Mouse (Mus musculus) heart, adult 10 weeks (tissue): ENCODE results near the gene Degs1. TPM values are rescaled to one million over a fixed set of nuclear protein-coding genes. Genes with fewer than 3 reads are reported as not detected.

Experiments
- polyA plus RNA-seq: library from polyadenylated mRNA; stranded (reverse); fragments of 350-450 nt; fragmentation: Illumina TruSeq; extraction: RNeasy Lipid Tissue Mini Kit (QIAGEN cat#74804); gene quantifications from one replicate; pipeline ENCODE4 v1.2.3, GENCODE M21; 2014; ENCODE audit warnings: low read depth, low replicate concordance

Degs1 gene
- 62.0 TPM for polyA plus RNA-seq

DNA sequence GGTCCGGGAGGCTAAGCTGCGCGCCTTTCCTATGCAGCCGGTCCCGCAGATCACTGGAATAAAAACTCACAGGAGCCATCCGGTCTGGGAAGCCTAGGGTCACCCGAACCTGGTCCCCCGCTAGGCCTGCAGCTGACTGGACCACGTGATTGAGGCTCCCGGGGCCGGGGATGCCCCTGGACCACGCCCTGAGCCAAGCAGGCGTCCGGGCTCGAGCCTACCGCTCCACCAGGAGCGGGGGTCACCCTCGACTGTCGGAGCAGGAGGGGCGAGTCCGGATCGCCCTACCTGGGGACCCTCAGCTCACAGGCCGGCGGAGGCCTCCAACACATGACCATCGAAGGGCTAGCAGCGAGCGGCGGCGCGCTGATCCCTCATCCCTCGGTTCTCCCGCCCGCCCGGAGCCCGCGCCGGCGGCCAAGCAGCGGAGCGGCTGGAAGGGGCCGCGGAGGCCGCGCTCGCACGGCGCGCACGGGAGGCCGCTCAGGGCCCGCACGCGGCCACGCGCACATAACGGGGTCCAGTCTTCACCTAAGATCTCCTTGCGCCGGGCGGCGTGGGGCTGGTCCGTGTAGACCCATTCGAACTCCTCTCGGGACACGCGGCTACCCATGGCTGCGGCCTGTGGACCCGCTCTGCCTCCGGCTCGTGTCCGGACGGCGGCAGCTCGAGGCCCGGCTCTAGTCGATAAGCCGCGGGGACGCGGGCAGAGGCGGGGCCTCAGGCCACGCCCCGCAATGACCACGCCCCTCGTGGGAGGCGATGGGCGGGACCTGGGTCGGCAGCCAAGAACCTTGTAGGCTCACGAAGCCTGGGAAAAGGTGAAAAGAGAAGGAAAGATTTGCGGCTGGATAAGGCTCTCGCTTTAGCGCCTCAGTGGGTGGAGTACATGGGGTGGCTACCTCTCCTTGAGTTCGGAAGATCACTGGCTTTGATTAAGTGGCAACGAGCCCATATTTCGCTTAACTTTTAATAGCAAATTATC, at the start of gene Degs1:
Degs1 (minus strand) TSS at position 714 of the 985 bp plus-strand sequence.

Other genes starting within 250 kb of the Degs1 start
- gene Srp9, start 158.1 kb downstream of the Degs1 start, polyA plus RNA-seq, result 71.0 TPM
- not detected for gene Vmn1r1, start 118.3 kb downstream of the Degs1 start, polyA plus RNA-seq
- gene Fbxo28, start 58.8 kb upstream of the Degs1 start, polyA plus RNA-seq, result 14.0 TPM
- gene Trp53bp2, start 126.4 kb upstream of the Degs1 start, polyA plus RNA-seq, result 8.6 TPM
- gene Capn2, start 234.8 kb upstream of the Degs1 start, polyA plus RNA-seq, result 67.7 TPM